Mouse (Mus musculus): ENCODE data around the gene Ciapin1. TPM values are rescaled to one million over a fixed set of nuclear protein-coding genes. Genes with fewer than 3 reads are reported as not detected.

Ciapin1 gene
- total RNA-seq, 2 experiments from 2014 or later: 31.9 to 34.4 TPM

- intact Hi-C loops (cut with DNase I): no loop called here
- no peak for DNase-seq
Observed at GRCm38 (mm10) chr8:94783890-94784289, 54.3 kb downstream of the Ciapin1 start.

- intact Hi-C loops (cut with DNase I): no loop called here
- no peak for DNase-seq
Observed at GRCm38 (mm10) chr8:94781838-94782235, 56.3 kb downstream of the Ciapin1 start.

GRCm38 (mm10) chr8:94781155-94781837 lies 56.9 kb downstream of the Ciapin1 start:
- DNase-seq: no peak
- intact Hi-C loops (cut with DNase I): no loop called here

- intact Hi-C loops (cut with DNase I): no loop called here
- no peak for DNase-seq
Observed at GRCm38 (mm10) chr8:94780491-94781154, 57.5 kb downstream of the Ciapin1 start.

GRCm38 (mm10) chr8:94779534-94780294 lies 58.4 kb downstream of the Ciapin1 start:
- intact Hi-C loops (cut with DNase I): no loop called here
- no peak for DNase-seq

GRCm38 (mm10) chr8:94778895-94779533 lies 59.1 kb downstream of the Ciapin1 start:
- DNase-seq: no peak
- intact Hi-C loops (cut with DNase I): no loop called here

- no peak for DNase-seq
- intact Hi-C loops (cut with DNase I): no loop called here
Observed at GRCm38 (mm10) chr8:94778473-94778872, 59.7 kb downstream of the Ciapin1 start.

GRCm38 (mm10) chr8:94778036-94778435 lies 60.1 kb downstream of the Ciapin1 start:
- DNase-seq: no peak
- intact Hi-C loops (cut with DNase I): no loop called here

- DNase-seq: no peak
- intact Hi-C loops (cut with DNase I): no loop called here
Observed at GRCm38 (mm10) chr8:94776346-94776745, 61.8 kb downstream of the Ciapin1 start.

- intact Hi-C loops (cut with DNase I): no loop called here
- DNase-seq: no peak
Observed at GRCm38 (mm10) chr8:94774601-94775000, 63.6 kb downstream of the Ciapin1 start.

- DNase-seq: no peak
- intact Hi-C loops (cut with DNase I): no loop called here
Observed at GRCm38 (mm10) chr8:94773700-94774171, 64.4 kb downstream of the Ciapin1 start.

- DNase-seq: no peak
- intact Hi-C loops (cut with DNase I): no loop called here
Observed at GRCm38 (mm10) chr8:94773048-94773447, 65.1 kb downstream of the Ciapin1 start.

- intact Hi-C loops (cut with DNase I): no loop called here
- DNase-seq: peak; percentile 49 to 56
Observed at GRCm38 (mm10) chr8:94771941-94772670, 66.1 kb downstream of the Ciapin1 start, which contains the start of gene Cx3cl1. Cx3cl1 (plus strand) TSS chr8:94772009.

- intact Hi-C loops (cut with DNase I): no loop called here
- no peak for DNase-seq
Observed at GRCm38 (mm10) chr8:94770945-94771344, 67.2 kb downstream of the Ciapin1 start.

Other genes starting within 250 kb of the Ciapin1 start
- gene Rspry1, start 236.4 kb downstream of the Ciapin1 start, total RNA-seq (2021): 1 to 10 TPM; 7.3 to 9.3 TPM
- 10 to 100 TPM; 16.2 to 20.1 TPM for gene Fam192a, start 236.4 kb downstream of the Ciapin1 start, total RNA-seq (2021)
- 10 to 100 TPM; 53.8 to 67.4 TPM for gene Arl2bp, start 171.8 kb downstream of the Ciapin1 start, total RNA-seq (2021)
- gene Pllp, start 142.1 kb downstream of the Ciapin1 start, total RNA-seq (2021): 1 to 10 TPM in 1 of 2 experiments, under 1 TPM in 1; 0.51 to 3.4 TPM
- not detected for gene Ccl22, start 92.8 kb downstream of the Ciapin1 start, total RNA-seq (2021)
- 1 to 10 TPM in 1 of 2 experiments, under 1 TPM in 1; 0.52 to 1.6 TPM for gene Cx3cl1, start 66.3 kb downstream of the Ciapin1 start, total RNA-seq (2021)
- gene Ccl17, start 27.9 kb downstream of the Ciapin1 start, total RNA-seq (2021): not detected
- gene Coq9, start within 50 bp of the Ciapin1 start, total RNA-seq (2021): 100 to 1,000 TPM; 411 to 443 TPM
- 10 to 100 TPM; 34.3 to 44.5 TPM for gene Polr2c, start 19.1 kb upstream of the Ciapin1 start, total RNA-seq (2021)
- gene Dok4, start 38.0 kb upstream of the Ciapin1 start, total RNA-seq (2021): 1 to 10 TPM; 2.6 to 4.9 TPM
- gene Ccdc102a, start 79.7 kb upstream of the Ciapin1 start, total RNA-seq (2021): 1 to 10 TPM; 3.3 to 3.8 TPM
- gene Adgrg5, start 85.3 kb upstream of the Ciapin1 start, total RNA-seq (2021): not detected
- gene Adgrg1, start 136.4 kb upstream of the Ciapin1 start, total RNA-seq (2021): 10 to 100 TPM; 20.9 to 25.5 TPM
- under 1 TPM; 0.20 to 0.52 TPM for gene Adgrg3, start 179.3 kb upstream of the Ciapin1 start, total RNA-seq (2021)
- not detected for gene Drc7, start 216.7 kb upstream of the Ciapin1 start, total RNA-seq (2021)
- 1 to 10 TPM; 6.1 to 8.2 TPM for gene Katnb1, start 242.8 kb upstream of the Ciapin1 start, total RNA-seq (2021)

Measured in gastrocnemius, postnatal 36 days (tissue).